Mouse (Mus musculus) heart, embryonic 11.5 days (tissue): ENCODE measurements around the gene Cmtm6. TPM values are rescaled to one million over a fixed set of nuclear protein-coding genes. Genes with fewer than 3 reads are reported as not detected.

Experiments
- ATAC-seq: fragments of 200-750 bp; cut with Nextera tagmentation; replicated peaks from 2 replicates; pipeline ENCODE4 v1.8.0; 2017; ENCODE audit warnings: moderate library complexity; ENCODE audit not compliant: insufficient number of reproducible peaks, low FRiP score, low TSS enrichment
- H3K27ac ChIP-seq: fragments of 300-500 bp; sonication (generic); 2 replicates; pipeline ENCODE4 v1.5.1; 2014; ENCODE audit warnings: mild to moderate bottlenecking, low read depth, low read length
- H3K27me3 ChIP-seq: fragments of 300-500 bp; sonication (generic); 2 replicates; pipeline ENCODE4 v1.6.1; 2014; ENCODE audit warnings: mild to moderate bottlenecking, low read length, mixed read lengths; ENCODE audit not compliant: control insufficient read depth, insufficient read depth
- H3K36me3 ChIP-seq: fragments of 300-500 bp; sonication (generic); 2 replicates; pipeline ENCODE4 v1.6.1; 2014; ENCODE audit warnings: mild to moderate bottlenecking, low read length, moderate library complexity, mixed read lengths; ENCODE audit not compliant: control insufficient read depth, insufficient read depth
- H3K4me1 ChIP-seq: fragments of 300-500 bp; sonication (generic); 2 replicates; pipeline ENCODE4 v1.6.1; 2014; ENCODE audit warnings: low read length; ENCODE audit not compliant: control insufficient read depth, insufficient read depth
- H3K4me2 ChIP-seq: fragments of 300-500 bp; sonication (generic); 2 replicates; pipeline ENCODE4 v1.6.1; 2014; ENCODE audit warnings: mild to moderate bottlenecking, moderate library complexity
- H3K4me3 ChIP-seq: fragments of 300-500 bp; sonication (generic); 2 replicates; pipeline ENCODE4 v1.5.1; 2014; ENCODE audit warnings: low read depth, low read length
- H3K9ac ChIP-seq: fragments of 300-500 bp; sonication (generic); 2 replicates; pipeline ENCODE4 v1.6.1; 2014; ENCODE audit warnings: mild to moderate bottlenecking, low read depth, low read length, moderate library complexity
- H3K9me3 ChIP-seq: fragments of 300-500 bp; sonication (generic); replicated peaks from 2 replicates; pipeline ENCODE4 v1.6.1; 2016; ENCODE audit warnings: low read length; ENCODE audit not compliant: control insufficient read depth
- WGBS: fragments of 180-500 bp; shearing (Covaris S2); extraction: QIAGEN DNeasy Blood & Tissue Kit; methylation state at CpG from one replicate; pipeline ENCODE4 v1.1.7; 2014; ENCODE audit not compliant: insufficient replicate concordance; 5-methylcytosine and 5-hydroxymethylcytosine counted together
- polyA plus RNA-seq: library from polyadenylated mRNA; unstranded; fragments of >200 nt; fragmentation: Nextera tagmentation; extraction: Ambion mirVana; gene quantifications from 2 replicates; pipeline ENCODE4 v1.2.1, GENCODE M21; 2014

Cmtm6 gene
- polyA plus RNA-seq = 35.6 and 39.5 TPM in 2 replicates

- peak within 1 kb of the TSS; percentile 87 for H3K9ac ChIP-seq
- H3K4me1 ChIP-seq = peaks cover 29% of the 10 kb centered on the region
- WGBS = under 1% methylated on average over 53 of the region's 53 CpGs
- peak within 1 kb of the TSS; percentile 78 for H3K4me2 ChIP-seq
- no peaks in the 10 kb centered on the region for H3K27me3 ChIP-seq
- no peaks in the 10 kb centered on the region for H3K9me3 ChIP-seq
- no peaks in the 10 kb centered on the region for H3K36me3 ChIP-seq
- peak within 1 kb of the TSS; percentile 84 for H3K4me3 ChIP-seq
- peak within 1 kb of the TSS; percentile 86 for H3K27ac ChIP-seq
- peak; percentile 87 for ATAC-seq
Observed at GRCm38 (mm10) chr9:114731011-114731755, at the start of gene Cmtm6. TSS of gene Cmtm6 (plus strand) at chr9:114731116.

- Histone ChIP-seq H3K27ac (no peak overlapping the region), H3K9ac (no peak overlapping the region), H3K4me1 (no peaks in the 10 kb centered on the region), H3K36me3 (no peaks in the 10 kb centered on the region), H3K4me2 (no peak overlapping the region), H3K4me3 (no peak overlapping the region), H3K27me3 (no peaks in the 10 kb centered on the region), H3K9me3 (no peaks in the 10 kb centered on the region)
- no peak for ATAC-seq
- WGBS = 77% methylated on average over 4 of the region's 4 CpGs
Observed at GRCm38 (mm10) chr9:114682193-114682592, 48.7 kb upstream of the Cmtm6 start.

- Histone ChIP-seq H3K27me3 (no peaks in the 10 kb centered on the region), H3K9ac (no peak overlapping the region), H3K9me3 (no peaks in the 10 kb centered on the region), H3K27ac (no peak overlapping the region), H3K4me1 (peaks cover 17% of the 10 kb centered on the region), H3K36me3 (no peaks in the 10 kb centered on the region), H3K4me3 (no peak overlapping the region), H3K4me2 (no peak overlapping the region)
- WGBS = 79% methylated on average over 7 of the region's 7 CpGs
- no peak for ATAC-seq
Observed at GRCm38 (mm10) chr9:114686245-114686644, 44.7 kb upstream of the Cmtm6 start.

- Histone ChIP-seq H3K4me2 (peak overlapping the region; percentile 84), H3K36me3 (peaks cover 5% of the 10 kb centered on the region; the same call in 1 of the 2 replicates), H3K27ac (no peak overlapping the region), H3K27me3 (no peaks in the 10 kb centered on the region), H3K9ac (peak overlapping the region; percentile 91; the same call in 1 of the 2 replicates), H3K4me1 (peaks cover 17% of the 10 kb centered on the region), H3K4me3 (peak overlapping the region; percentile 79; the same call in 1 of the 2 replicates), H3K9me3 (no peaks in the 10 kb centered on the region)
- ATAC-seq = no peak
- WGBS = 76% methylated on average over 13 of the region's 13 CpGs
Observed at GRCm38 (mm10) chr9:114687639-114688038, 43.3 kb upstream of the Cmtm6 start.

GRCm38 (mm10) chr9:114688252-114688952, 42.5 kb upstream of the Cmtm6 start, which contains the start of gene Dync1li1:
TSS of gene Dync1li1 (plus strand) at chr9:114688790.
- WGBS = under 1% methylated on average over 56 of the region's 57 CpGs
- peak within 1 kb of the TSS; percentile 84 for H3K4me2 ChIP-seq
- H3K4me1 ChIP-seq = peaks cover 17% of the 10 kb centered on the region
- H3K27ac ChIP-seq = peak within 1 kb of the TSS; percentile 88
- H3K9ac ChIP-seq = peak within 1 kb of the TSS; percentile 91
- H3K4me3 ChIP-seq = peak within 1 kb of the TSS; percentile 79
- H3K36me3 ChIP-seq = peaks cover 7% of the 10 kb centered on the region; the same call in 1 of the 2 replicates
- H3K9me3 ChIP-seq = no peaks in the 10 kb centered on the region
- no peaks in the 10 kb centered on the region for H3K27me3 ChIP-seq
- ATAC-seq = peak; percentile 96

- peak overlapping the region; percentile 91 for H3K9ac ChIP-seq
- H3K27ac ChIP-seq = peak overlapping the region; percentile 88
- H3K9me3 ChIP-seq = no peaks in the 10 kb centered on the region
- WGBS = under 1% methylated on average over 50 of the region's 50 CpGs
- peaks cover 7% of the 10 kb centered on the region; the same call in 1 of the 2 replicates for H3K36me3 ChIP-seq
- peak; percentile 70 for ATAC-seq
- H3K27me3 ChIP-seq = no peaks in the 10 kb centered on the region
- peak overlapping the region; percentile 84 for H3K4me2 ChIP-seq
- H3K4me1 ChIP-seq = peaks cover 17% of the 10 kb centered on the region
- H3K4me3 ChIP-seq = peak overlapping the region; percentile 79
Observed at GRCm38 (mm10) chr9:114688953-114689407, 41.9 kb upstream of the Cmtm6 start.

GRCm38 (mm10) chr9:114690119-114690601, 40.8 kb upstream of the Cmtm6 start:
- H3K4me2 ChIP-seq = peak overlapping the region; percentile 84
- no peaks in the 10 kb centered on the region for H3K27me3 ChIP-seq
- peaks cover 16% of the 10 kb centered on the region for H3K36me3 ChIP-seq
- peak overlapping the region; percentile 79 for H3K4me3 ChIP-seq
- no peak overlapping the region for H3K27ac ChIP-seq
- H3K9me3 ChIP-seq = no peaks in the 10 kb centered on the region
- peak overlapping the region; percentile 54 for H3K9ac ChIP-seq
- ATAC-seq = no peak
- 9% methylated on average over 10 of the region's 10 CpGs for WGBS
- peaks cover 17% of the 10 kb centered on the region for H3K4me1 ChIP-seq

GRCm38 (mm10) chr9:114691112-114691511, 39.8 kb upstream of the Cmtm6 start:
- Histone ChIP-seq H3K4me1 (peaks cover 17% of the 10 kb centered on the region), H3K27me3 (no peaks in the 10 kb centered on the region), H3K36me3 (peaks cover 18% of the 10 kb centered on the region), H3K27ac (no peak overlapping the region), H3K4me2 (no peak overlapping the region), H3K9me3 (no peaks in the 10 kb centered on the region), H3K9ac (no peak overlapping the region), H3K4me3 (no peak overlapping the region)
- no peak for ATAC-seq
